Mouse (Mus musculus) liver, adult 2 months (tissue): ENCODE data around the gene Anapc11. TPM values are rescaled to one million over a fixed set of nuclear protein-coding genes. Genes with fewer than 3 reads are reported as not detected.
A peak's percentile ranks its signal among the peaks of the same experiment; 100 is the strongest.

ENCODE experiments used
- DNase-seq: peaks from one replicate; pipeline ENCODE4 v3.0.0-alpha.2; 2011; ENCODE audit warnings: low read depth, low spot score; ENCODE audit errors: extremely low read depth
- H3K27ac ChIP-seq: fragments of 200-500 bp; replicated peaks from 2 replicates; pipeline ENCODE4 v1.5.1; 2012; ENCODE audit warnings: low read depth, mild to moderate bottlenecking, control low read depth, inconsistent platforms, low read length; ENCODE audit not compliant: insufficient read depth
- H3K27me3 ChIP-seq: fragments of 200-500 bp; 2 replicates; pipeline ENCODE4 v1.6.1; 2012; ENCODE audit warnings: mild to moderate bottlenecking, moderate library complexity, low read length, inconsistent platforms; ENCODE audit not compliant: control insufficient read depth, insufficient read depth
- H3K36me3 ChIP-seq: fragments of 200-500 bp; 2 replicates; pipeline ENCODE4 v1.6.1; 2012; ENCODE audit warnings: low read length, inconsistent platforms; ENCODE audit not compliant: control insufficient read depth, insufficient read depth
- H3K4me1 ChIP-seq: fragments of 200-500 bp; 2 replicates; pipeline ENCODE4 v1.6.1; 2011; ENCODE audit warnings: low read length; ENCODE audit not compliant: control insufficient read depth, insufficient read depth
- H3K4me3 ChIP-seq: fragments of 200-500 bp; 2 replicates; pipeline ENCODE4 v1.5.1; 2011; ENCODE audit warnings: low read depth, mild to moderate bottlenecking, control low read depth, low read length, moderate library complexity; ENCODE audit not compliant: insufficient read depth
- H3K79me2 ChIP-seq: fragments of 200-500 bp; 2 replicates; pipeline ENCODE4 v1.6.1; 2012; ENCODE audit warnings: inconsistent platforms, mild to moderate bottlenecking, low read length, moderate library complexity; ENCODE audit not compliant: control insufficient read depth, insufficient read depth
- H3K9ac ChIP-seq: fragments of 200-500 bp; 2 replicates; pipeline ENCODE4 v1.6.1; 2012; ENCODE audit warnings: low read depth, mild to moderate bottlenecking, control low read depth, inconsistent platforms, low read length
- CTCF ChIP-seq: fragments of 200-500 bp; IDR thresholded peaks from 2 replicates; pipeline ENCODE4 v1.5.1; 2011; ENCODE audit warnings: low read depth, low read length, control low read depth
- POLR2A ChIP-seq: fragments of 200-500 bp; IDR thresholded peaks from 2 replicates; pipeline ENCODE4 v1.6.1; 2011; ENCODE audit warnings: low read length, control low read depth; ENCODE audit not compliant: insufficient read depth; ENCODE audit errors: extremely low read depth
- WGBS: fragments of 180-500 bp; shearing (Covaris S2); methylation state at CpG from one replicate; pipeline ENCODE4 v1.1.7; 2018; 5-methylcytosine and 5-hydroxymethylcytosine counted together
- polyA plus RNA-seq: library from polyadenylated mRNA; depleted of rRNA; stranded (reverse); fragments of >200 nt; gene quantifications from 2 replicates; pipeline ENCODE4 v1.2.3, GENCODE M21; 2012
- total RNA-seq: library from RNA; depleted of rRNA; stranded (reverse); fragments of >200 nt; gene quantifications from 2 replicates; pipeline ENCODE4 v1.2.3, GENCODE M21; 2014

Gene Anapc11
- total and polyA plus RNA-seq, 2 experiments, result 8.9 to 57.0 TPM

GRCm38 (mm10) chr11:120583937-120584336 lies 14.3 kb upstream of the Anapc11 start:
- H3K27ac ChIP-seq, result no peak overlapping the region
- H3K4me1 ChIP-seq, result peaks cover 20% of the 10 kb centered on the region
- DNase-seq, result no peak
- H3K27me3 ChIP-seq, result no peaks in the 10 kb centered on the region
- H3K79me2 ChIP-seq, result peaks cover 8% of the 10 kb centered on the region; the same call in 1 of the 2 replicates
- H3K36me3 ChIP-seq, result peaks cover 6% of the 10 kb centered on the region
- no peak overlapping the region for H3K9ac ChIP-seq
- WGBS, result 92% methylated on average over 1 of the region's 1 CpGs
- TF ChIP-seq CTCF, result no peak
- no peak for TF ChIP-seq POLR2A
- no peak overlapping the region for H3K4me3 ChIP-seq

DNA sequence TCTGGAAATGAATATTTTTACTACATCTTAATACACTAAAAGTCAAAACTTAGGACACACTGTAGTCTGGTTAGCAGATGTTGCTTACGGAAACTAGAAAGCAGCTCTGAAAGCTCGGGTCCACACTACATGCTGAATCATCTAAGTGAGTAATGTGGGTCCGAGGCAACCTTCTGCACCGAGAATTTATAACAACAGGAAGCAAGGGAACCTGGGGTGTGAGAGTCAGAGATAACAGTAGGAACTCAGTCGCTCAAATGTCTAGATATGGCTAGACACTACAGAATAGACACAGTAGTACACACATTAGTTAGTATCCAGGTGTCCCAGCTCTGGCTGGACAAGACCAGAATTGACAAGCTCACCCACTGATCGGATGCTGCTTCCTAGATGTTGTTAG lies 9.7 kb upstream of the Anapc11 start:
- H3K27me3 ChIP-seq, result no peaks in the 10 kb centered on the region
- WGBS, result 81% methylated on average over 6 of the region's 6 CpGs
- TF ChIP-seq CTCF, result no peak
- no peak for TF ChIP-seq POLR2A
- no peak overlapping the region for H3K9ac ChIP-seq
- DNase-seq, result no peak
- H3K79me2 ChIP-seq, result no peaks in the 10 kb centered on the region
- H3K4me1 ChIP-seq, result no peaks in the 10 kb centered on the region
- peaks cover 20% of the 10 kb centered on the region for H3K36me3 ChIP-seq
- no peak overlapping the region for H3K4me3 ChIP-seq
- H3K27ac ChIP-seq, result no peak overlapping the region

DNA sequence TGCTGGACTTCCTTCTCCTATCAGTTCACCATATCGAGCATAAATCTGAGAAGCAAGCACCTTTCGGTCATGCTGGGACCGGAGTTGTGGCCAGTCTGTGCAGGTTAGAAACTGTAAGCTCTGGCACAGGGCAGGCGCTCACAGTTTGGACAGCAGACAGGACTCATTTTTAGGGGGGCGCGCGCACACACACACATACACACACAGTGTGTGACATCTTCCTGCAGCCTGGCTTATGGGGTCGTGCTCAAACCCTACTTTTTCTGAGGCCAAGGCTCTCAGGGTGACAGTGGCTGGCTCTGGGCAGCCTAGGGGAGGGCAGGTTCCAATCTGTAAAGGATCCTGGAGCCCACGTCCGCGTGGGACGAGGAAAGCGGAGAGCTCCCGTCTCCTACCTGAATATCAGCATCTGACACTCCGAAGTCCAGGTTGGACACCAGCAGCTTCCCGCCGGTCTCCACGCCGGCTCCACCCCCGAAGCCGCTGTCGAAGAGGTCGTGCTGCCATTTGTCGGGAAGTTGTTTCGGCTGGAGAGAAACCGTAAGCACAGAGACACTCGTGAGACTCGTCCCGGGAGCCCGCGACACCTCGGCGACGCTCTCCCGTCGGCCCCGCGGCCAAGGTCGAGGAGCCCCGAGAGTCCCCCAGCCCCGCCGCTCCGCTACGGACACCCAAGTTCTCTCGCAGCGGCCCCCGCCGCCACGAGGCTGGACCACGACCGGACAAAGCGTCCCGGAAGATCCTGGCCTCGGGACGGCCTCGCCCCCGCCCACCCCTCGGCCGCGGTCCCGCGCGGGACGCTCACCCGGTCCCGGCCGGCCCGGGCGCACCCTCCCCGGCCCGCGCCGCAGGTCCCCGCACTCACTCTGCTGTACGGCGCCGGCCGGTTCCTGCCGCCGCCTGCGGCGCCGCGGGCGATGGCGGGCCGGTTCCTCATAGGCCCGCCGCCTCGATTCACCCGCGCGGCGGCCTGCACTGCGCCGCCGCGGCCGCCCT lies 683 bp upstream of the Anapc11 start:
- peak; percentile 30 for DNase-seq
- Histone ChIP-seq H3K36me3 (peaks cover 24% of the 10 kb centered on the region), H3K4me1 (peaks cover 11% of the 10 kb centered on the region), H3K27ac (no peak overlapping the region; the same call in 1 of the 2 replicates), H3K9ac (peak overlapping the region; percentile 89), H3K4me3 (peak overlapping the region; percentile 80), H3K79me2 (peaks cover 13% of the 10 kb centered on the region; the same call in 1 of the 2 replicates), H3K27me3 (no peaks in the 10 kb centered on the region)
- 4% methylated on average over 99 of the region's 99 CpGs for WGBS
- TF ChIP-seq CTCF, result no peak
- TF ChIP-seq POLR2A, result no peak

GRCm38 (mm10) chr11:120598990-120599549 lies 849 bp downstream of the Anapc11 start:
- peak overlapping the region; percentile 46; the same call in 1 of the 2 replicates for H3K4me3 ChIP-seq
- H3K79me2 ChIP-seq, result peaks cover 13% of the 10 kb centered on the region; the same call in 1 of the 2 replicates
- H3K27ac ChIP-seq, result no peak overlapping the region
- H3K4me1 ChIP-seq, result peaks cover 11% of the 10 kb centered on the region
- no peak for DNase-seq
- WGBS, result 54% methylated on average over 17 of the region's 17 CpGs
- TF ChIP-seq POLR2A (no peak), CTCF (no peak)
- no peak overlapping the region for H3K9ac ChIP-seq
- H3K36me3 ChIP-seq, result peaks cover 15% of the 10 kb centered on the region
- H3K27me3 ChIP-seq, result no peaks in the 10 kb centered on the region

GRCm38 (mm10) chr11:120600716-120601115 lies 2.5 kb downstream of the Anapc11 start:
- no peak overlapping the region for H3K27ac ChIP-seq
- no peak overlapping the region for H3K9ac ChIP-seq
- H3K36me3 ChIP-seq, result peaks cover 9% of the 10 kb centered on the region

More at GRCm38 (mm10) chr11:120600716-120601115, 2.5 kb downstream of the Anapc11 start:
- Histone ChIP-seq H3K4me1 (peaks cover 11% of the 10 kb centered on the region), H3K79me2 (peaks cover 13% of the 10 kb centered on the region; the same call in 1 of the 2 replicates), H3K4me3 (no peak overlapping the region), H3K27me3 (no peaks in the 10 kb centered on the region)
- WGBS, result 94% methylated on average over 3 of the region's 3 CpGs
- TF ChIP-seq CTCF (no peak), POLR2A (no peak)
- no peak for DNase-seq
